Mouse (Mus musculus): Measurements from ENCODE around the gene Slc25a21. TPM values are rescaled to one million over a fixed set of nuclear protein-coding genes. Genes with fewer than 3 reads are reported as not detected.

Slc25a21 gene
- polyA plus RNA-seq, 1 experiment: 5.0 TPM

- 84% methylated on average over 5 of the region's 5 CpGs for WGBS
- TF ChIP-seq CTCF (conservative IDR thresholded peaks at IDR 0.05; ENCODE audit: insufficient read depth, insufficient read length, low read depth, low read length): no peak
- Histone ChIP-seq H3K4me3 (ENCODE audit: insufficient read depth, low read depth, low read length) (no peak overlapping the region), H3K27me3 (replicated peaks; ENCODE audit: control insufficient read depth, insufficient read depth, low read length) (no peaks in the 10 kb centered on the region), H3K27ac (ENCODE audit: insufficient read depth, low read depth, low read length) (no peak overlapping the region), H3K36me3 (ENCODE audit: control insufficient read depth, insufficient read depth, low read length) (no peaks in the 10 kb centered on the region), H3K4me1 (ENCODE audit: control insufficient read depth, insufficient read depth, low read length) (no peaks in the 10 kb centered on the region)
- DNase-seq: no peak
These were observed 416.1 kb downstream of the Slc25a21 start for GRCm38 (mm10) chr12:56781196-56781595.

- no peak overlapping the region for H3K27ac ChIP-seq (ENCODE audit: insufficient read depth, low read depth, low read length)
- no peaks in the 10 kb centered on the region for H3K36me3 ChIP-seq (ENCODE audit: control insufficient read depth, insufficient read depth, low read length)
- H3K4me1 ChIP-seq (ENCODE audit: control insufficient read depth, insufficient read depth, low read length): no peaks in the 10 kb centered on the region
- TF ChIP-seq CTCF (conservative IDR thresholded peaks at IDR 0.05; ENCODE audit: insufficient read depth, insufficient read length, low read depth, low read length) (no peak), POLR2A (IDR thresholded peaks at IDR 0.05; ENCODE audit: low read depth, low read length) (no peak)
- DNase-seq: no peak
- 88% methylated on average over 3 of the region's 3 CpGs for WGBS
- no peak overlapping the region for H3K4me3 ChIP-seq (ENCODE audit: insufficient read depth, low read depth, low read length)
- H3K27me3 ChIP-seq (replicated peaks; ENCODE audit: control insufficient read depth, insufficient read depth, low read length): no peaks in the 10 kb centered on the region
These were observed 417.7 kb downstream of the Slc25a21 start for GRCm38 (mm10) chr12:56779621-56780020.

- no peak for DNase-seq
- no peak overlapping the region for H3K27ac ChIP-seq (ENCODE audit: insufficient read depth, low read depth, low read length)
- H3K27me3 ChIP-seq (replicated peaks; ENCODE audit: control insufficient read depth, insufficient read depth, low read length): no peaks in the 10 kb centered on the region
- TF ChIP-seq CTCF (conservative IDR thresholded peaks at IDR 0.05; ENCODE audit: insufficient read depth, insufficient read length, low read depth, low read length) (no peak), POLR2A (IDR thresholded peaks at IDR 0.05; ENCODE audit: low read depth, low read length) (no peak)
- H3K4me3 ChIP-seq (ENCODE audit: insufficient read depth, low read depth, low read length): no peak overlapping the region
- no peaks in the 10 kb centered on the region for H3K4me1 ChIP-seq (ENCODE audit: control insufficient read depth, insufficient read depth, low read length)
- no peaks in the 10 kb centered on the region for H3K36me3 ChIP-seq (ENCODE audit: control insufficient read depth, insufficient read depth, low read length)
- WGBS: 71% methylated on average over 6 of the region's 6 CpGs
These were observed 423.3 kb downstream of the Slc25a21 start for GRCm38 (mm10) chr12:56773941-56774340.

GRCm38 (mm10) chr12:56769421-56769820 lies 427.9 kb downstream of the Slc25a21 start:
- Histone ChIP-seq H3K4me1 (ENCODE audit: control insufficient read depth, insufficient read depth, low read length) (no peaks in the 10 kb centered on the region), H3K36me3 (ENCODE audit: control insufficient read depth, insufficient read depth, low read length) (no peaks in the 10 kb centered on the region), H3K27me3 (replicated peaks; ENCODE audit: control insufficient read depth, insufficient read depth, low read length) (no peaks in the 10 kb centered on the region; the same call in 1 of the 2 replicates), H3K4me3 (ENCODE audit: insufficient read depth, low read depth, low read length) (no peak overlapping the region), H3K27ac (ENCODE audit: insufficient read depth, low read depth, low read length) (no peak overlapping the region)
- WGBS: 77% methylated on average over 5 of the region's 5 CpGs
- no peak for DNase-seq
- TF ChIP-seq CTCF (conservative IDR thresholded peaks at IDR 0.05; ENCODE audit: insufficient read depth, insufficient read length, low read depth, low read length) (no peak), POLR2A (IDR thresholded peaks at IDR 0.05; ENCODE audit: low read depth, low read length) (no peak)

- H3K27ac ChIP-seq (ENCODE audit: insufficient read depth, low read depth, low read length): no peak overlapping the region
- no peaks in the 10 kb centered on the region for H3K36me3 ChIP-seq (ENCODE audit: control insufficient read depth, insufficient read depth, low read length)
- H3K27me3 ChIP-seq (replicated peaks; ENCODE audit: control insufficient read depth, insufficient read depth, low read length): no peaks in the 10 kb centered on the region; the same call in 1 of the 2 replicates
- WGBS: 67% methylated on average over 6 of the region's 6 CpGs
- H3K4me3 ChIP-seq (ENCODE audit: insufficient read depth, low read depth, low read length): no peak overlapping the region
- DNase-seq: no peak
- TF ChIP-seq CTCF (conservative IDR thresholded peaks at IDR 0.05; ENCODE audit: insufficient read depth, insufficient read length, low read depth, low read length) (no peak), POLR2A (IDR thresholded peaks at IDR 0.05; ENCODE audit: low read depth, low read length) (no peak)
- H3K4me1 ChIP-seq (ENCODE audit: control insufficient read depth, insufficient read depth, low read length): no peaks in the 10 kb centered on the region
These were observed 429.8 kb downstream of the Slc25a21 start for GRCm38 (mm10) chr12:56767474-56767873.

GRCm38 (mm10) chr12:56737104-56737503 lies 460.2 kb downstream of the Slc25a21 start:
- no peak for DNase-seq
- Histone ChIP-seq H3K27ac (ENCODE audit: insufficient read depth, low read depth, low read length) (no peak overlapping the region), H3K4me1 (ENCODE audit: control insufficient read depth, insufficient read depth, low read length) (no peaks in the 10 kb centered on the region), H3K27me3 (replicated peaks; ENCODE audit: control insufficient read depth, insufficient read depth, low read length) (no peaks in the 10 kb centered on the region), H3K4me3 (ENCODE audit: insufficient read depth, low read depth, low read length) (no peak overlapping the region), H3K36me3 (ENCODE audit: control insufficient read depth, insufficient read depth, low read length) (no peaks in the 10 kb centered on the region)
- 88% methylated on average over 4 of the region's 4 CpGs for WGBS
- no peak for TF ChIP-seq CTCF (conservative IDR thresholded peaks at IDR 0.05; ENCODE audit: insufficient read depth, insufficient read length, low read depth, low read length)
- no peak for TF ChIP-seq POLR2A (IDR thresholded peaks at IDR 0.05; ENCODE audit: low read depth, low read length)

GRCm38 (mm10) chr12:56727631-56728030 lies 469.6 kb downstream of the Slc25a21 start:
- 65% methylated on average over 4 of the region's 4 CpGs for WGBS
- DNase-seq: no peak
- Histone ChIP-seq H3K4me1 (ENCODE audit: control insufficient read depth, insufficient read depth, low read length) (no peaks in the 10 kb centered on the region), H3K4me3 (ENCODE audit: insufficient read depth, low read depth, low read length) (no peak overlapping the region), H3K27ac (ENCODE audit: insufficient read depth, low read depth, low read length) (no peak overlapping the region), H3K27me3 (replicated peaks; ENCODE audit: control insufficient read depth, insufficient read depth, low read length) (no peaks in the 10 kb centered on the region), H3K36me3 (ENCODE audit: control insufficient read depth, insufficient read depth, low read length) (no peaks in the 10 kb centered on the region)
- TF ChIP-seq CTCF (conservative IDR thresholded peaks at IDR 0.05; ENCODE audit: insufficient read depth, insufficient read length, low read depth, low read length) (no peak), POLR2A (IDR thresholded peaks at IDR 0.05; ENCODE audit: low read depth, low read length) (no peak)

- no peaks in the 10 kb centered on the region for H3K27me3 ChIP-seq (replicated peaks; ENCODE audit: control insufficient read depth, insufficient read depth, low read length)
- 40% methylated on average over 6 of the region's 6 CpGs for WGBS
- TF ChIP-seq CTCF (conservative IDR thresholded peaks at IDR 0.05; ENCODE audit: insufficient read depth, insufficient read length, low read depth, low read length) (no peak), POLR2A (IDR thresholded peaks at IDR 0.05; ENCODE audit: low read depth, low read length) (no peak)
- no peaks in the 10 kb centered on the region for H3K36me3 ChIP-seq (ENCODE audit: control insufficient read depth, insufficient read depth, low read length)
- no peak for DNase-seq
- H3K4me1 ChIP-seq (ENCODE audit: control insufficient read depth, insufficient read depth, low read length): no peaks in the 10 kb centered on the region
- no peak overlapping the region for H3K27ac ChIP-seq (ENCODE audit: insufficient read depth, low read depth, low read length)
- no peak overlapping the region for H3K4me3 ChIP-seq (ENCODE audit: insufficient read depth, low read depth, low read length)
These were observed 478.6 kb downstream of the Slc25a21 start for GRCm38 (mm10) chr12:56718707-56719051.

Data from kidney, adult 2 months (tissue).